ENCODE assay signal across 10 mouse cellular contexts in genomic region chr11:62851199-62851598, GRCm38 (mm10). TPM values are rescaled to one million over a fixed set of nuclear protein-coding genes. Genes with fewer than 3 reads are reported as not detected.
DNase-seq lines count a peak whose midpoint lies in the region; ATAC-seq and TF ChIP-seq lines count a peak whose summit lies in the region.
"Had no signal": no experiment of that assay in that cellular context is flagged by ENCODE, and none has a peak within 500 bp of the region (broad histone marks: within the 10 kb centered on the region; RNA-seq: fewer than 3 reads in every experiment).

No protein-coding gene starts in this region.

- no peak overlapping the region for H3K4me3 ChIP-seq in left cerebral cortex, adult 2 months
- H3K4me3 ChIP-seq: heart, embryonic 15.5 days; stomach, embryonic 15.5 days had no signal

- peak; percentile 69 for TF ChIP-seq CTCF in left cerebral cortex, adult 2 months (IDR thresholded peaks at IDR 0.05)

- peak; percentile 42; the same call in 1 of the 2 replicates for ATAC-seq in megakaryocyte progenitor cell, adult 5-6 weeks (replicated peaks; ENCODE audit: poor library complexity)

- intact Hi-C loops in left cerebral cortex, adult 2 months (cut with DNase I), result loop anchor here (1.0 kb wide), 1 partner anchor 95 kb away; no protein-coding TSS in a partner anchor
- intact Hi-C loops in left cerebral cortex, postnatal 36 days (cut with DNase I), result loop anchor here (2.0 kb wide), 1 partner anchor 94 kb away; no protein-coding TSS in a partner anchor

- no peak overlapping the region for H3K27ac ChIP-seq in left cerebral cortex, adult 2 months
- H3K27ac ChIP-seq: heart, embryonic 15.5 days; stomach, embryonic 15.5 days had no signal

- peak; percentile 6 for DNase-seq in cerebellum, adult 8-10 months
- DNase-seq in cerebellum, postnatal 4 days (ENCODE audit: low spot score in 2 of 2), result no peak
- no peak for DNase-seq in left cerebral cortex, adult 2 months (ENCODE audit: extremely low spot score in 1 of 2, low spot score in 2 of 2)
- DNase-seq in left cerebral cortex, postnatal 36 days (ENCODE audit: low spot score in 2 of 2), result no peak
- DNase-seq in embryo, embryonic 10.5 days (ENCODE audit: low spot score), result peak; percentile 34
- DNase-seq in ovary, postnatal 36 days (ENCODE audit: low spot score), result no peak
- no peak for DNase-seq in right cerebral cortex, adult 18-20 months

RNA-seq across cellular contexts. Expression of gene Fbxw10, which starts 4.3 kb away (rescaled TPM):
- total RNA-seq in left cerebral cortex, adult 2 months (2021), result 1 to 10 TPM in 1 of 2 experiments, under 1 TPM in 1; 0.96 to 1.2 TPM
- total RNA-seq in left cerebral cortex, postnatal 36 days (2021), result under 1 TPM; 0.39 to 0.74 TPM
- 2.2 and 2.3 TPM in 2 replicates for total RNA-seq in megakaryocyte progenitor cell, adult 5-6 weeks (2015)
- 1.2 and 4.1 TPM in 2 replicates for total RNA-seq in megakaryocyte progenitor cell, adult 5-6 weeks (2017)

RNA-seq across cellular contexts. Expression of gene Tvp23b, which starts 28.1 kb away (rescaled TPM):
- 10 to 100 TPM; 29.2 to 31.4 TPM for total RNA-seq in left cerebral cortex, adult 2 months (2021)
- total RNA-seq in left cerebral cortex, postnatal 36 days (2021), result 10 to 100 TPM; 29.4 to 29.6 TPM
- 42.3 and 46.6 TPM in 2 replicates for total RNA-seq in megakaryocyte progenitor cell, adult 5-6 weeks (2015)
- total RNA-seq in megakaryocyte progenitor cell, adult 5-6 weeks (2017), result 37.7 and 41.9 TPM in 2 replicates

RNA-seq across cellular contexts. Expression of gene Trim16, which starts 31.2 kb away (rescaled TPM):
- 1 to 10 TPM; 2.4 to 4.0 TPM for total RNA-seq in left cerebral cortex, adult 2 months (2021)
- total RNA-seq in left cerebral cortex, postnatal 36 days (2021), result 1 to 10 TPM; 2.3 to 2.4 TPM
- total RNA-seq in megakaryocyte progenitor cell, adult 5-6 weeks (2015), result 13.1 and 18.1 TPM in 2 replicates
- total RNA-seq in megakaryocyte progenitor cell, adult 5-6 weeks (2017), result 19.0 and 19.1 TPM in 2 replicates

Comparison
In these comparisons a context has a peak if more than half of its experiments do, and no peak if none do; other contexts are left out.
1. DNase-seq: peak in cerebellum, adult 8-10 months (single experiment) and embryo, embryonic 10.5 days (single experiment); none in cerebellum, postnatal 4 days (0 of 2), left cerebral cortex, adult 2 months (0 of 2), left cerebral cortex, postnatal 36 days (0 of 2), ovary, postnatal 36 days (single experiment) and right cerebral cortex, adult 18-20 months (single experiment).